Mouse (Mus musculus) neural tube, embryonic 14.5 days (tissue): Measurements from ENCODE around the gene Hpd. TPM values are rescaled to one million over a fixed set of nuclear protein-coding genes. Genes with fewer than 3 reads are reported as not detected.

ENCODE experiments used
- ATAC-seq: fragments of 200-750 bp; cut with Nextera tagmentation; 2 replicates; pipeline ENCODE4 v1.8.0; 2017; ENCODE audit warnings: low read depth, mild to moderate bottlenecking, moderate TSS enrichment, moderate library complexity
- H3K27ac ChIP-seq: fragments of 300-500 bp; sonication (generic); 2 replicates; pipeline ENCODE4 v1.5.1; 2014; ENCODE audit warnings: low read depth, mild to moderate bottlenecking, control low read depth, low read length, moderate library complexity, mixed read lengths
- H3K27me3 ChIP-seq: fragments of 300-500 bp; sonication (generic); 2 replicates; pipeline ENCODE4 v1.6.1; 2014; ENCODE audit warnings: low read length; ENCODE audit not compliant: control insufficient read depth, insufficient read depth
- H3K36me3 ChIP-seq: fragments of 300-500 bp; sonication (generic); 2 replicates; pipeline ENCODE4 v1.6.1; 2014; ENCODE audit warnings: low read length, mixed read lengths; ENCODE audit not compliant: control insufficient read depth, insufficient read depth
- H3K4me1 ChIP-seq: fragments of 300-500 bp; sonication (generic); 2 replicates; pipeline ENCODE4 v1.6.1; 2014; ENCODE audit warnings: low read length; ENCODE audit not compliant: control insufficient read depth, insufficient read depth
- H3K4me2 ChIP-seq: fragments of 300-500 bp; sonication (generic); 2 replicates; pipeline ENCODE4 v1.6.1; 2014; ENCODE audit warnings: mild to moderate bottlenecking, low read depth, low read length, control low read depth
- H3K4me3 ChIP-seq: fragments of 300-500 bp; sonication (generic); 2 replicates; pipeline ENCODE4 v1.5.1; 2014; ENCODE audit warnings: low read depth, low read length, control low read depth, mixed read lengths
- H3K9ac ChIP-seq: fragments of 300-500 bp; sonication (generic); replicated peaks from 2 replicates; pipeline ENCODE4 v1.6.1; 2014; ENCODE audit warnings: low read depth, mild to moderate bottlenecking, control low read depth, low read length, mixed read lengths
- H3K9me3 ChIP-seq: fragments of 300-500 bp; sonication (generic); 2 replicates; pipeline ENCODE4 v1.6.1; 2016; ENCODE audit warnings: low read length; ENCODE audit not compliant: control insufficient read depth
- WGBS: fragments of 180-500 bp; shearing (Covaris S2); extraction: QIAGEN DNeasy Blood & Tissue Kit; methylation state at CpG from one replicate; pipeline ENCODE4 v1.1.7; 2014; 5-methylcytosine and 5-hydroxymethylcytosine counted together
- polyA plus RNA-seq: library from polyadenylated mRNA; unstranded; fragments of >200 nt; fragmentation: Nextera tagmentation; extraction: Ambion mirVana; gene quantifications from 2 replicates; pipeline ENCODE4 v1.2.1, GENCODE M21; 2014

Hpd gene
- polyA plus RNA-seq, 1 experiment from 2014 or later, result not detected

GRCm38 (mm10) chr5:123141555-123142160, 40.9 kb downstream of the Hpd start:
- Histone ChIP-seq H3K9ac (peak overlapping the region; percentile 100), H3K36me3 (peaks cover 5% of the 10 kb centered on the region; the same call in 1 of the 2 replicates), H3K9me3 (no peaks in the 10 kb centered on the region), H3K27ac (peak overlapping the region; percentile 99), H3K27me3 (no peaks in the 10 kb centered on the region), H3K4me3 (peak overlapping the region; percentile 92), H3K4me1 (peaks cover 37% of the 10 kb centered on the region), H3K4me2 (peak overlapping the region; percentile 100)
- ATAC-seq, result 0 out of 2 replicates have a peak, but pooled peaks have one; percentile 25
- under 1% methylated on average over 31 of the region's 38 CpGs for WGBS

DNA sequence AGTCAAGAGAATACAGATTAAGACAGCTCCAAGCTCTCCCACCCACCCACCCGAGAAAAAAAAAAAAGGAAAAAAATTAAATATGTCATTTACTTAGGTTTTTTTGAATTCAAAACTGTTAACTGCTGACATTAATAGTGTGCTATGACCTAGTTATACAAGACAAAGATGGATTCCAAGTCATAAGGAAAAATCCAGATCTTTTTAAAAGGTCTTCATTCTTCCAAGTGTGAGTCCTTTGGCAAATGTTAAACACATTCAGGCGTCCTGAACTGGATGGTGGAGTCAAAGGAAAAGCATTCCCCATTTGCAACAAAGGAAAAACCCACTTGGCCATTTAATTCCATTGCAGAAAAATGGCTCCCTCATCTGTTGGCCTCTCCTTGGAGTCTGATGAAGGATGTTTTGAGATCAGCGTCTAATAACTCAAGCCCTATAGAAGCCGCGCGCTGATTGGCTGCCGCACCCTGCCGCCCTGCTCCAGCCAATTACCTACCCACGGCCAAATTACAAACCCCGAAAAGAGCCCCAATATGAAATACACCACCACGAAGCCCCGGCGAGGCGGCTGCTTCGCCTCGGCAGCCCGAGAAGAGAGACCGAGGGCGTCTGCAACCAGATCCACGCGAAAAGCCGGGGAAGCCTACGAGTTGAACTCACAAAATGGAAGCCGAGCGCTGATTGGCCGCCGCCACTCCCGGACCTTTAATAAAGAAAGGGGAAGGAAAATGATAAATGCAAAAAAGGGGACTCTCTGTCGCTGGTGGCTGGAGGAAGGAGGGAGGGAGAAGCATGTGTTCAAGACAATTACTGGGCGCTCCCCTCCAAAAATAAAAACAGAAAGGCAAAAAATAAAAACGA, 41.6 kb downstream of the Hpd start:
- peaks cover 41% of the 10 kb centered on the region for H3K4me1 ChIP-seq
- under 1% methylated on average over 31 of the region's 31 CpGs for WGBS
- ATAC-seq, result peak; percentile 69

GRCm38 (mm10) chr5:123139722-123140627, 42.6 kb downstream of the Hpd start:
- Histone ChIP-seq H3K4me3 (peak overlapping the region; percentile 92), H3K9ac (peak overlapping the region; percentile 100), H3K36me3 (no peaks in the 10 kb centered on the region), H3K4me2 (peak overlapping the region; percentile 100), H3K27ac (peak overlapping the region; percentile 100), H3K9me3 (no peaks in the 10 kb centered on the region), H3K4me1 (peaks cover 41% of the 10 kb centered on the region), H3K27me3 (no peaks in the 10 kb centered on the region)
- ATAC-seq, result no peak
- WGBS, result under 1% methylated on average over 28 of the region's 28 CpGs

More for the DNA sequence above, 41.6 kb downstream of the Hpd start:
- H3K9ac ChIP-seq, result peak overlapping the region; percentile 100
- H3K4me3 ChIP-seq, result peak overlapping the region; percentile 92
- no peaks in the 10 kb centered on the region for H3K9me3 ChIP-seq
- peak overlapping the region; percentile 100 for H3K4me2 ChIP-seq
- no peaks in the 10 kb centered on the region for H3K36me3 ChIP-seq
- H3K27me3 ChIP-seq, result no peaks in the 10 kb centered on the region
- H3K27ac ChIP-seq, result peak overlapping the region; percentile 99

GRCm38 (mm10) chr5:123138953-123139721, 43.4 kb downstream of the Hpd start:
- Histone ChIP-seq H3K4me3 (peak overlapping the region; percentile 92), H3K4me2 (peak overlapping the region; percentile 100), H3K4me1 (peaks cover 41% of the 10 kb centered on the region), H3K36me3 (peaks cover 4% of the 10 kb centered on the region; the same call in 1 of the 2 replicates), H3K9me3 (no peaks in the 10 kb centered on the region), H3K27ac (peak overlapping the region; percentile 100), H3K9ac (peak overlapping the region; percentile 100), H3K27me3 (no peaks in the 10 kb centered on the region)
- ATAC-seq, result 0 out of 2 replicates have a peak, but pooled peaks have one; percentile 15
- under 1% methylated on average over 39 of the region's 39 CpGs for WGBS

DNA sequence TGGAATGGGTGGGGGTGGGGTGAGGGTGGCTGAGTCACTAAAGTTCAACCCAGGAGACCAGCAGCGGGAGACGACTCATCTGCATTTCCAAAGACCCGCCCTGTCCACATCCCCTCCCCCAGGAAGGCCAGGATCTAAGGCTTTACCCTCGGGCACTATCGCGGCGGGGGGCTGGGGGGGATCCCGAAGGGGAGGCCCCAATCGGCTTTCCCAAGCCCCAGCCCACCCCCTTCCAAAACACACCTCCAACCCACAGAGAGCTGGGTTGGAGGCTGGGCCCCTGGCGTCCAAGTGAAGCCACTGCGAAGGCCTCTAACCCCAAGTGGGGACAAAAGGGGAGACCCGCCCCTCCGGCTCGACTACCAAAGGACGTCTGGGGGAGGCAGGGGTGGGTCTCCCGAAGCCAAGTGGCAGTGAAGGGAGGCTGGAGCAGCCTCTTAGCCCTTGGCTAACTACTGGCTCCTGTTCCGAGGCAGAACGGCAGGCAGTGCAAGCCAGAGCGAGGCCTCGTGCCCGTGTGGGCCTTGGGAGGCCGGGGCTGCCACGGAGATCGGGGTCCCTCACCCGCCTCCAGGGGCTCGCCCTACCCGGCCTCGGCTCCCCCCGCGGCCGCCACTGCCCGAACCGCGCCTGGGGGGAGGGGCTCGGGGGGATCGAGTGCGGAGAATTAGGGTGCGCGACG, 44.2 kb downstream of the Hpd start:
- Histone ChIP-seq H3K4me2 (peak overlapping the region; percentile 100), H3K27ac (peak overlapping the region; percentile 100), H3K4me3 (peak overlapping the region; percentile 92), H3K9ac (peak overlapping the region; percentile 100), H3K9me3 (no peaks in the 10 kb centered on the region), H3K27me3 (no peaks in the 10 kb centered on the region), H3K4me1 (peaks cover 41% of the 10 kb centered on the region), H3K36me3 (peaks cover 4% of the 10 kb centered on the region; the same call in 1 of the 2 replicates)
- ATAC-seq, result peak; percentile 13
- WGBS, result under 1% methylated on average over 27 of the region's 40 CpGs

DNA sequence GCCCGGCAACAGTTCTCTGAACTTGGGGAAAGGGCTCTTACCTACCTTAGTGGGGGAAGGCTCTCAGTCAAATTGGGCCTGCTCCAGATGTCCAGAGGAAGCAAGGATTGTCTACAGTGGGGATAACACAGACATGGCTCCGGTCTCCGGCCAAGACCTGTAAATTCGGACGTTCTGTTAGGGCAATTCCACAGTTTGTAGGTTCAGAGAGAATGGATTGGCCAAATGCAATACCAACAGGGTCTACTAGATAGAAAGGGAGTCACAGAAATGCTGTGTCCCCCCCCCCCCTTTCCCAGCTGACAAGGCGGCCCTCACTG, 44.7 kb downstream of the Hpd start:
- 0% methylated on average over 6 of the region's 6 CpGs for WGBS
- H3K4me1 ChIP-seq, result peaks cover 46% of the 10 kb centered on the region
- H3K9me3 ChIP-seq, result no peaks in the 10 kb centered on the region
- H3K36me3 ChIP-seq, result peaks cover 8% of the 10 kb centered on the region; the same call in 1 of the 2 replicates
- peak overlapping the region; percentile 100 for H3K27ac ChIP-seq
- no peaks in the 10 kb centered on the region for H3K27me3 ChIP-seq
- ATAC-seq, result no peak
- H3K4me2 ChIP-seq, result peak overlapping the region; percentile 100
- H3K9ac ChIP-seq, result peak overlapping the region; percentile 100
- H3K4me3 ChIP-seq, result peak overlapping the region; percentile 92

DNA sequence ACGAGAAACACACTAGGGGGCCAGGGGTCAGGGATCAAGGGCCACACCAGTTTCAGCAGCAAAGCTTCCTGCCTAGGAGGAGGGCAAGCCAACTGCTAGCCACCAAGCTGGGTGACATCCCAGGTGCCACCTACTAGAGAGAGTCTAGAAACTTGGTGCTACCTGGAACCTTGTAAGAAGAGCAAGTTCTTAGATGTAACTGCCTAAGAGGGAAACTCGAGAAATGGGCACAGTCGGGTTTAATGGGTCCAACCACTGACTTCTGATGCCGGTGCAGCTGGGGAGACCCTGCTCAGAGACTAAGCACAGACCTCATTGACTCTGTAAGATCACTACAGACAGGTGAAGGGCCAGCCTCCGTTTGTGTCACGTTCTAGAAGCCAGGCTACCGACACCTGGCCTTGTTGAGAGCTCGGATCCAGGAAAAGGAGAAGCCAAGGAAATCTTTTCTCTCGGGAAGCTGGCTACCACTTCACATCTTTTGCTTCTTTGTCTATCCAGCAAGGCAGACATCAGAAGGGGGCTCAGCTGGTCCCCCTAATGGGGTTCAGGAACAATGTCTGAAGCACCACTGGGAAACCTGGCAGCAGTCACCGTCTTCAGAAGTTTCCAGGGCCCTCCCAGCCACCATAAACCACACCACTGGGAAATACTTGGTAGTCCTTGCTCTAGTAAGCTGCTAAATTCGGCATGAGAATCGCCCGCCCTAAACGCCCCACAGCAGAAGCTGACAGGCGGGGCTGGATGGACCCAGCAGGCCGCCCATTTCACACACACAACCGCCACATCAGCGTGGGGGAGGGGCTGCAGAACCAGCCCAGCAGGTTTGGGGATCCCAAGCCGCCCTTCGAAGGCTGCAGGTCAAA, 45.2 kb downstream of the Hpd start:
- no peaks in the 10 kb centered on the region for H3K9me3 ChIP-seq
- no peaks in the 10 kb centered on the region for H3K27me3 ChIP-seq
- H3K4me3 ChIP-seq, result peak overlapping the region; percentile 92
- H3K36me3 ChIP-seq, result peaks cover 8% of the 10 kb centered on the region; the same call in 1 of the 2 replicates
- peak overlapping the region; percentile 100 for H3K27ac ChIP-seq
- ATAC-seq, result no peak
- peaks cover 52% of the 10 kb centered on the region for H3K4me1 ChIP-seq
- peak overlapping the region; percentile 100 for H3K4me2 ChIP-seq
- 1% methylated on average over 20 of the region's 20 CpGs for WGBS
- H3K9ac ChIP-seq, result peak overlapping the region; percentile 100
